Mouse (Mus musculus): ENCODE measurements around the gene Ankrd26. TPM values are rescaled to one million over a fixed set of nuclear protein-coding genes. Genes with fewer than 3 reads are reported as not detected.

Gene Ankrd26
- 6.6 and 8.0 TPM in 2 replicates for polyA plus RNA-seq (2014; fragmentation: Nextera tagmentation; extraction: Ambion mirVana)

DNA sequence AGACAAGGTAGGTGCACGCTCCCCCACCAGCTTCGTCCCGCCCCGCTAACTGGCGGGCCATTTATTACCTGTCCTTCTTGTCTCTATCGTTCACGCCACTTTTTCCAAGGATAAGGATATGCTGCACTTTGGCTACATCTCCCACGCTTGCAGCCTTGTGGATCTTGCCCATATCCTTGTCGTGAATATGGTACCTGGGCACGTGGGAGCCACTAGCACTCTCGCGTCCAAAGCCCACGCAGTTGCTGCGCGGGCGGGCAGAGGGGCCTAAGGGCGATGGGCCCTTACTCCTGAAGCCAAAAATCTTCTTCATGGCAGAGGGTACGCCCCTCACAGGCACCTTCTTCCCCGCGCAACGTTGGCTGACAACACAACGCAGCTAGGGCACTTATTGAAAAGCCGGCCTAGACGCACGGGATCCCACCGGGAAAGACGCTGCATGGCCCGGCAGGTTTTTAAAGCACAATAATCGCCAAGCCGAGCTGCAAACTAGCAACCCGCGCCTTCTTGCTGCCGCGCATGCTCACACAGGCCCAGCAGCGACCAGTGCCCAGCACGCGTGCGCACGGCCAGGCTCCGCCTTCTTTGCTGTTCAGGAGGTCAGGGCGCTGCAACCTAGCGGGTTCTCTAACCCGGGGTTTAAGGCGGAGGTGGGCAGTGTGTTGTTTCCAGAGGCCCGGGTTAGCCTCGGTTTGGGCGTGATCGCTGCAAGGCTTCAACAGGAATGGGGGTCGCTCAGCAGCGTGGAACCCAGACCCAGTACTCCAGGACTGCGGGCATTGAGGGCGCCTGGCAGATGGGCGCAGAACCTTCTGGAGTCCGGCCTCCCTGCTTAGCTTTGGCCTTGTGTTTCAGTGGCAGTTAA lies at the start of gene Ankrd26:
Ankrd26 (minus strand) TSS at position 482 of the 865 bp plus-strand sequence.
- Histone ChIP-seq H3K9ac (ENCODE audit: low read length) (peak within 1 kb of the TSS; percentile 86), H3K4me3 (ENCODE audit: control insufficient read depth in 1 of 2, insufficient read depth in 1 of 2, low read depth in 1 of 2, low read length in 2 of 2) (peak within 1 kb of the TSS; percentile 65 to 89), H3K36me3 (ENCODE audit: control insufficient read depth, insufficient read depth, low read length) (peaks cover 22% of the 10 kb centered on the region), H3K27ac (replicated peaks in 1 of 2; ENCODE audit: control insufficient read depth in 1 of 2, insufficient read depth in 1 of 2, low read depth in 2 of 2, low read length in 2 of 2) (peak within 1 kb of the TSS; percentile 63), H3K4me2 (ENCODE audit: low read length) (peak within 1 kb of the TSS; percentile 90), H3K9me3 (ENCODE audit: control insufficient read depth, low read length) (no peaks in the 10 kb centered on the region), H3K4me1 (ENCODE audit: control insufficient read depth in 2 of 2, insufficient read depth in 2 of 2, low read length in 2 of 2) (peaks cover 2 to 8% of the 10 kb centered on the region in 2 experiments; a peak in 2 of 4 replicates), H3K27me3 (ENCODE audit: control insufficient read depth, insufficient read depth, low read length) (no peaks in the 10 kb centered on the region)
- peak; percentile 91 for ATAC-seq (ENCODE audit: insufficient number of reproducible peaks, insufficient read depth, low FRiP score, low read depth)
- WGBS: 4% methylated on average over 54 of the region's 54 CpGs

DNA sequence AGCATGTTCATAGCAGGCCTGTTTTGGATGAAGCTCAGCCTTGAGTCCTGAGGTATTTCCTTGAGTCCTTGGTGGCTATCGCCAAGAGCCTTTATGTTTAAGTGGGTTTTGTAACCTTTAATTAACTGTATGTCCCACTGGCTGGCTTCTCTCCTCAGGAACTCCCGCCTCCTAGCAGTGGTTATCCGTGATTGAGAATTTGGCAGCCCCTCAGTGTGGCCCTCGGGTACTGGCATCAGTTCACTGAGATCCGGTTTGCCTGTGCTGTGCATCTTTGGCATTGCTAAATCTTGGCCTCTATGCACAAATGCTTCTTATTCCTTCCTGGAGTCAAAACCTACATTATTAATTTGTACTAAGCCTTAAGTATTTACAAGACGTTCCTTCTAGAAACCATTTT lies 46.9 kb upstream of the Ankrd26 start:
- no peaks in the 10 kb centered on the region for H3K4me1 ChIP-seq (ENCODE audit: control insufficient read depth in 2 of 2, insufficient read depth in 2 of 2, low read length in 2 of 2)
- WGBS: 85% methylated on average over 6 of the region's 6 CpGs
- no peak overlapping the region for H3K4me2 ChIP-seq (ENCODE audit: low read length)
- no peak for ATAC-seq (ENCODE audit: insufficient number of reproducible peaks, insufficient read depth, low FRiP score, low read depth)
- no peaks in the 10 kb centered on the region for H3K27me3 ChIP-seq (ENCODE audit: control insufficient read depth, insufficient read depth, low read length)
- no peak overlapping the region for H3K4me3 ChIP-seq (ENCODE audit: control insufficient read depth in 1 of 2, insufficient read depth in 1 of 2, low read depth in 1 of 2, low read length in 2 of 2)
- H3K36me3 ChIP-seq (ENCODE audit: control insufficient read depth, insufficient read depth, low read length): peaks cover 100% of the 10 kb centered on the region
- H3K27ac ChIP-seq (replicated peaks in 1 of 2; ENCODE audit: control insufficient read depth in 1 of 2, insufficient read depth in 1 of 2, low read depth in 2 of 2, low read length in 2 of 2): no peak overlapping the region
- no peaks in the 10 kb centered on the region for H3K9me3 ChIP-seq (ENCODE audit: control insufficient read depth, low read length)
- no peak overlapping the region for H3K9ac ChIP-seq (ENCODE audit: low read length)

DNA sequence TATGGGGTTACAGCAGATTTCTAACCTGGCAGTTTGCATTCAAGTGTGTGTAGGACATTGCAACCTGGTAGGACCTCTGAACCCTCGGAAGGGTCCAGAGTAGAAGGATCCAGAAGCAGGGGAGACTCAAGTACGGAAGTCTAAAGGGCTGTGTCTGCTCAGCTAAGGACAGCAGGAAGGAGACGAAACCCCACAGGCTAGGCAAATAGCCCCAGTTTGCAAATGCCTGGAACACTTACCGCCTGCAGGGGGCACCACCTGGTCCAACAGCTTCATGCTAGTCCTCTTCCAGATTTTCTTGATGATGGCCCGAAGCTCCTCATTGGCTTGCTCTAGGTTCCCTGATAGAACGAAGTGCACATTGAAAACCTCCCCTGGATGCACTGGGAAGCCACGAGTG lies 43.9 kb upstream of the Ankrd26 start:
- Histone ChIP-seq H3K4me1 (ENCODE audit: control insufficient read depth in 2 of 2, insufficient read depth in 2 of 2, low read length in 2 of 2) (no peaks in the 10 kb centered on the region), H3K4me3 (ENCODE audit: control insufficient read depth in 1 of 2, insufficient read depth in 1 of 2, low read depth in 1 of 2, low read length in 2 of 2) (no peak overlapping the region), H3K27me3 (ENCODE audit: control insufficient read depth, insufficient read depth, low read length) (no peaks in the 10 kb centered on the region), H3K9me3 (ENCODE audit: control insufficient read depth, low read length) (no peaks in the 10 kb centered on the region), H3K36me3 (ENCODE audit: control insufficient read depth, insufficient read depth, low read length) (peaks cover 100% of the 10 kb centered on the region), H3K9ac (ENCODE audit: low read length) (no peak overlapping the region), H3K27ac (replicated peaks in 1 of 2; ENCODE audit: control insufficient read depth in 1 of 2, insufficient read depth in 1 of 2, low read depth in 2 of 2, low read length in 2 of 2) (no peak overlapping the region), H3K4me2 (ENCODE audit: low read length) (no peak overlapping the region)
- WGBS: 65% methylated on average over 7 of the region's 7 CpGs
- ATAC-seq (ENCODE audit: insufficient number of reproducible peaks, insufficient read depth, low FRiP score, low read depth): no peak

DNA sequence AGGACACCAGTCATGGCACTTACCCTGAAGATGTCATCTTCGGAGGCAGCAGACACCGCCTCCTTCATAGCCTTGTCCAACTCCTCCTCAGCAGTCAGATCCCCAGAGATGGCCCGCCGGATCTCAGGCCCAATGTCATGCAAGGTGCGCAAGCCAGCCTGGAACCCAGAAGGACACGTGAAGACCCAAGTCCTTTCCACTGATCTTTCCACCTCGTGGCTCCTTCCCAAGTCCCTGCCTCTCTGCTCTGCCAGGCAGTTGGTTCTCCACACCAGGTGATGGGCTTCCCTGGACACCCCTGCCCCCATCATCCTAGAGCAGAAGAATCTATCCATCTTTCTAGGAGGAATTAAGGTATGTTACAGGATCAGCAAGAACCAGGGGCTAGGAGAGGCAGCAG lies 41.8 kb upstream of the Ankrd26 start:
- WGBS: 89% methylated on average over 5 of the region's 7 CpGs
- H3K36me3 ChIP-seq (ENCODE audit: control insufficient read depth, insufficient read depth, low read length): peaks cover 100% of the 10 kb centered on the region
- H3K4me1 ChIP-seq (ENCODE audit: control insufficient read depth in 2 of 2, insufficient read depth in 2 of 2, low read length in 2 of 2): no peaks in the 10 kb centered on the region
- H3K27ac ChIP-seq (replicated peaks in 1 of 2; ENCODE audit: control insufficient read depth in 1 of 2, insufficient read depth in 1 of 2, low read depth in 2 of 2, low read length in 2 of 2): no peak overlapping the region
- H3K9ac ChIP-seq (ENCODE audit: low read length): no peak overlapping the region
- ATAC-seq (ENCODE audit: insufficient number of reproducible peaks, insufficient read depth, low FRiP score, low read depth): no peak
- H3K27me3 ChIP-seq (ENCODE audit: control insufficient read depth, insufficient read depth, low read length): no peaks in the 10 kb centered on the region
- no peak overlapping the region for H3K4me2 ChIP-seq (ENCODE audit: low read length)
- no peak overlapping the region for H3K4me3 ChIP-seq (ENCODE audit: control insufficient read depth in 1 of 2, insufficient read depth in 1 of 2, low read depth in 1 of 2, low read length in 2 of 2)
- no peaks in the 10 kb centered on the region for H3K9me3 ChIP-seq (ENCODE audit: control insufficient read depth, low read length)

DNA sequence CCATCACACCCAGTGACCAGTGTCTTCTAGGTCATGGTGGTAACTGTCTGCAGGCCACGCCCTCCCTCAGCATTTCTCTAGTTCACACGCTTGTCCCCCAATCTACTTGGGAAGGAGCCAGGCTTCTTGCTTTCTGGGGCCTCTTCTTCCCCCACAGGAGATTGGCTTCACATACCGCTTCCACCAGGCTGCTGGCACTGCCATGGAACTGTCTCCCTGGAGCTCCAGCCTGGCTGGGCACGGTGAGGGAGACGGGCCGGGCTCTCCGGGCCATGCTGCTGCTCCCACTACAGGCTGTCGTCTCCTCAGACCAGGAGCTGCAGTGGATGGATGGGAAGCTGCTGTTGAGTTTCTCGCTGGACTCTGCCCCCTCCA lies 33.6 kb upstream of the Ankrd26 start:
- Histone ChIP-seq H3K4me3 (ENCODE audit: control insufficient read depth in 1 of 2, insufficient read depth in 1 of 2, low read depth in 1 of 2, low read length in 2 of 2) (no peak overlapping the region), H3K9ac (ENCODE audit: low read length) (no peak overlapping the region), H3K36me3 (ENCODE audit: control insufficient read depth, insufficient read depth, low read length) (peaks cover 93% of the 10 kb centered on the region), H3K27ac (replicated peaks in 1 of 2; ENCODE audit: control insufficient read depth in 1 of 2, insufficient read depth in 1 of 2, low read depth in 2 of 2, low read length in 2 of 2) (no peak overlapping the region), H3K4me1 (ENCODE audit: control insufficient read depth in 2 of 2, insufficient read depth in 2 of 2, low read length in 2 of 2) (peaks cover 6 to 8% of the 10 kb centered on the region in 2 experiments; a peak in 1 of 4 replicates), H3K4me2 (ENCODE audit: low read length) (no peak overlapping the region), H3K27me3 (ENCODE audit: control insufficient read depth, insufficient read depth, low read length) (peaks cover 8% of the 10 kb centered on the region; the same call in 1 of the 2 replicates), H3K9me3 (ENCODE audit: control insufficient read depth, low read length) (no peaks in the 10 kb centered on the region)
- 60% methylated on average over 9 of the region's 9 CpGs for WGBS
- ATAC-seq (ENCODE audit: insufficient number of reproducible peaks, insufficient read depth, low FRiP score, low read depth): no peak

DNA sequence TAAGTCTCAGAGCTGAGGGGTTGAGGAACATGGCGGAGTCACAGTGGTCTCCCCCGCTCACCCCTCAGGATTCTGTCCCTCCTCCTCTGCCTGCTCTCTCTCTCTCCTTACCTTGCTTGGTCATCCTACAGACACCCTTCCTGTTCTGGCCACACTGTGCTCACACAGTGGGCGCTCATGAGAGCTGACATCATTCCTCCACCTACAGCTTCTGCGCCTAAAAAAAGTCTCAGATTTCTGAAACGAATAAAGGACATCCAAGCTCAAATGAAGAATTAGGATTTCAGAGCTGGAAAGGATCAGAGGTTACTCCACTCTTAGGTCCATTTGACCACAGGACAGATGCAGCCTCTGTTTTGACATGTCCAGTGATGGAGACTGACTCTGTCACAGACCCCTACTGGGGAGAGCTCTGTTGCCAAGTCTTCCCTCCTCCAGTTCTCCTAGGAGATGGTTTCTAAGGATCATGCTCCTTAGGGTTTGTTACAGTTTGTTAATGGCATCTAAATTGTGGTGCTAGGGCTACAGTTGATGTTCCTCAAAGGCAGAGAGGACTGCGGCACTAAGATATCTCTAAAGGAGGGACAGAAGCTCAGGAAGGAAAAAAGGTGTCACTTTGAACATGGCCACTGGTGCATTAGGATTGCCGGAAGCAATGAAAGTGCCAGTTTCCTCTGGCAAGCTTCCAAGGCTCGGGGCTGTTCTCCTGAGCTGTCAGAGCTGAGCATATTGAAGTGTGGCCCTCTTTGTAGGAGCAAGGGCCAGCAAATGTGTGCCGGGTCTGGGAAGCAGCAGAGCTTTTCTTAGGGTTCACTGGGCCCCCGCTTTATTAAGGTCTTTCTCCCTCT lies 33.0 kb upstream of the Ankrd26 start:
- H3K36me3 ChIP-seq (ENCODE audit: control insufficient read depth, insufficient read depth, low read length): peaks cover 89% of the 10 kb centered on the region

DNA sequence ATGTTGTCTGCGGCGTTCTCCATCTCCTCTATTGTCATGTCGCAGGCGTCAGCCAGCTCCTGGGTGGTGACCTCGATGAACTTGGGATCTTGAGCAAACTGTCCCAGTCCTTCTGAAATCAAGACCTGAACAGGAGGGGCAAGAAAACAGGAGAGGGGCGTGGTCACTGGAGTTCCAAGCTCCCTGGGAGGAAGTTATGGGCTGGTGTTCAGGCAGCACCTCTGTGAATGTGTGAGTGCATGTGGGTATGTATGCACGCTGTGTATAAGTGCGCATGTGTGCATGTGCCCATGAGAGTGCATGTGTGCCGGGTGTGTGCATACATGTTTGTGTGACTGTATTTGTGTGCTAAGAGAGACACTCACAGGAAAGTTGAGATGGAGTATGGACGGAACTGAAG lies 32.0 kb upstream of the Ankrd26 start:
- H3K4me3 ChIP-seq (ENCODE audit: control insufficient read depth in 1 of 2, insufficient read depth in 1 of 2, low read depth in 1 of 2, low read length in 2 of 2): peak overlapping the region; percentile 21 to 24; a peak in 1 of 4 replicates
- H3K36me3 ChIP-seq (ENCODE audit: control insufficient read depth, insufficient read depth, low read length): peaks cover 81% of the 10 kb centered on the region
- no peaks in the 10 kb centered on the region for H3K9me3 ChIP-seq (ENCODE audit: control insufficient read depth, low read length)
- peaks cover 8% of the 10 kb centered on the region; the same call in 1 of the 2 replicates for H3K27me3 ChIP-seq (ENCODE audit: control insufficient read depth, insufficient read depth, low read length)
- H3K4me2 ChIP-seq (ENCODE audit: low read length): peak overlapping the region; percentile 58
- no peak overlapping the region for H3K27ac ChIP-seq (replicated peaks in 1 of 2; ENCODE audit: control insufficient read depth in 1 of 2, insufficient read depth in 1 of 2, low read depth in 2 of 2, low read length in 2 of 2)
- H3K4me1 ChIP-seq (ENCODE audit: control insufficient read depth in 2 of 2, insufficient read depth in 2 of 2, low read length in 2 of 2): peaks cover 6 to 8% of the 10 kb centered on the region in 2 experiments; a peak in 1 of 4 replicates
- no peak overlapping the region for H3K9ac ChIP-seq (ENCODE audit: low read length)
- no peak for ATAC-seq (ENCODE audit: insufficient number of reproducible peaks, insufficient read depth, low FRiP score, low read depth)
- WGBS: 44% methylated on average over 10 of the region's 10 CpGs

More for the DNA sequence above, 33.0 kb upstream of the Ankrd26 start:
- Histone ChIP-seq H3K27me3 (ENCODE audit: control insufficient read depth, insufficient read depth, low read length) (peaks cover 8% of the 10 kb centered on the region; the same call in 1 of the 2 replicates), H3K9ac (ENCODE audit: low read length) (no peak overlapping the region), H3K4me3 (ENCODE audit: control insufficient read depth in 1 of 2, insufficient read depth in 1 of 2, low read depth in 1 of 2, low read length in 2 of 2) (no peak overlapping the region), H3K4me1 (ENCODE audit: control insufficient read depth in 2 of 2, insufficient read depth in 2 of 2, low read length in 2 of 2) (peaks cover 6 to 8% of the 10 kb centered on the region in 2 experiments; a peak in 1 of 4 replicates), H3K27ac (replicated peaks in 1 of 2; ENCODE audit: control insufficient read depth in 1 of 2, insufficient read depth in 1 of 2, low read depth in 2 of 2, low read length in 2 of 2) (no peak overlapping the region), H3K4me2 (ENCODE audit: low read length) (no peak overlapping the region), H3K9me3 (ENCODE audit: control insufficient read depth, low read length) (no peaks in the 10 kb centered on the region)
- ATAC-seq (ENCODE audit: insufficient number of reproducible peaks, insufficient read depth, low FRiP score, low read depth): no peak
- 66% methylated on average over 10 of the region's 10 CpGs for WGBS
